Mouse (Mus musculus): Measurements from ENCODE around the gene Itpk1.
A peak's percentile ranks its signal among the peaks of the same experiment; 100 is the strongest.

Gene Itpk1

GRCm38 (mm10) chr12:102713153-102713865 is 8.6 kb upstream of the Itpk1 start:
- DNase-seq (ENCODE audit: low spot score in 2 of 2): no peak

DNA sequence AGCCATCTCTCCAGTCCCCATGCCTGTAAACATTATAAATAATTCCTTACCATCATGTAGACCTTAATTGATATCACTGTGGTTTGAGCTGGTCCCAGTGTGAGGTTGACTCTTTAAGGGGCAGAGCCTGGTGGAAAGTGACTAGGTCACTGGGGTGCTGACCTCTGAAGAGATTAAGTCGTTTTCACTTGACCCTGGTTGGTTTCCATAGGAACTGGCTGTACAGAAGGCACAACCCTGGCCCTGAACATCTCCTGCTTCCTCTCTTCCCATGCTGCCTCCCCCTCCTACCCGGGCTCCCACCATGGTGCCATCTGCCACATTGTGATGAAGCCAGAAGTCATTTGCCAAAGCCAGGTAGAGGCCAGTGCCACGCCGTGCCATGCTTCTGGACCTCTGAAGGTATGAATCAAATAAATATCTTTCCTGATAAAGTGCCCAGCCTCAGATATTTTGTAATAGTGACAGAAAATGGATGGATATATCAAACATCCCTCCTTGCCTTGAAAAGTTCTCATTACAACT is 6.2 kb upstream of the Itpk1 start:
- DNase-seq (ENCODE audit: low spot score in 2 of 2): no peak

GRCm38 (mm10) chr12:102709896-102710295 is 5.2 kb upstream of the Itpk1 start:
- no peak for DNase-seq (ENCODE audit: low spot score in 2 of 2)

- no peak for DNase-seq (ENCODE audit: low spot score in 2 of 2)
Observed at GRCm38 (mm10) chr12:102708220-102708619, 3.5 kb upstream of the Itpk1 start.

DNA sequence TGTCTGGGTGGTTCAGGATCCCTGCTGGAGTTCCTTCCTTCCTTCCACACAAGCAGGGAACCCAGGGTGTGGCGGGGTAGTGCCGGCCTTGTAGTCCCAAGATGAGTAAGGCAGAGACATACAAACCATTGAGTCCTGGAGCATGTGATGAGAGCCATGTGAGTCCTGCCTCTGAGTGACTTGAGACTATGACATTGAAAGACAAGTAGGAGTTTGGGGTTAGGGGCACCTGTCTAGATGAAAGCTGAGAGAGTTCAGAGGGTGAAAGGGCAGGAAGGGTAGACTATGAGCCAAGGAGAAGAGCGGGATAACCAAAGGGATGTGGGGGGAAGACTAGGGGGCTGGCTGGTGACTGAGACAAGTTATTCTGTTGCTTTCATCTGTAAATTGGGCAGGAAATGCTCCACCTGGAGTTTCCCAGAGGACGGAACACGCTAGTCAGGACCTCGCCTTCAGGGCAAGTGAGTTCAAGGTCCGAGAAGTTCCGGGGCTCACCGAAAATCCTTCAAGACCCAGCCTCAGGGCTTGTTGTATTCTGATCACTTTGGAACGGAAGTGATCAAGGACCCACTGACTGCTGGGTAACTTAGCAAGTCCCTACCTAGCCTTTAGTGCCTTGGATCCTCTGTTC is 2.2 kb upstream of the Itpk1 start:
- DNase-seq (ENCODE audit: low spot score in 2 of 2): no peak

DNA sequence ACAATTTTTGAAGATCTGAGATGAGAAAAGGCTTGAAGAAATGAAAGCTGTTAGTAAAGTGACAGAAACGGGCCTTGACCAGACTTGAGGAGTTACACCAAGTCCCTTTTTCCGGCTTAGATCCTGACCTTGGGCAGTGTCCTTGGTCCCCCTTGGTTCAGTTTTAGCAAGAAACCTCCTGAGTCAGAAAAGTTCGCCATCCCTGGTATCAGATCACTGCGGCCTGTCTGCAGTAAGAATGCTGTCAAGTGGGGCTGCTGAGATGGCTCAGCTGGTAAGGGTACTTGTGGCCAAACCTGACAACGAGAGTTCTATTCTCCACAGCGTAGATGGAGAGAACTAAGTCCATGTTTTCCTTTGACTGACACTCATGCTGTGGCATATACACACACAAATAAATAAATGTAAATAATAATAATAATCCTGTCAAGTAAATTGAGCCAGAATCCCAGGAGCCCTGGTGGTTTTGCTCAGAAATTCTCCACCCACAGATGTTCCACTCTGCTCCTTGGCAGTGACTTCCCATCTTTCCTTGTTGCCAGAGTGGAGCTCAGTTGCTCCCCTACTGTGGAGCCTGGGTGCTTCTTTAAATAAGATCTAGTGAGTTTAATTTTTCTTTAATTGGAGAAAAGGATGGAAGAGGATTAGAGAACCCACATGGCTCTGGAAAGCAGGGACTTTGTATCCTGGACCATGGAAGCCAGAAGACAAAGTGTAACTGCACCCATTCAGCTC is 1.3 kb upstream of the Itpk1 start:
- no peak for DNase-seq (ENCODE audit: low spot score in 2 of 2)

DNA sequence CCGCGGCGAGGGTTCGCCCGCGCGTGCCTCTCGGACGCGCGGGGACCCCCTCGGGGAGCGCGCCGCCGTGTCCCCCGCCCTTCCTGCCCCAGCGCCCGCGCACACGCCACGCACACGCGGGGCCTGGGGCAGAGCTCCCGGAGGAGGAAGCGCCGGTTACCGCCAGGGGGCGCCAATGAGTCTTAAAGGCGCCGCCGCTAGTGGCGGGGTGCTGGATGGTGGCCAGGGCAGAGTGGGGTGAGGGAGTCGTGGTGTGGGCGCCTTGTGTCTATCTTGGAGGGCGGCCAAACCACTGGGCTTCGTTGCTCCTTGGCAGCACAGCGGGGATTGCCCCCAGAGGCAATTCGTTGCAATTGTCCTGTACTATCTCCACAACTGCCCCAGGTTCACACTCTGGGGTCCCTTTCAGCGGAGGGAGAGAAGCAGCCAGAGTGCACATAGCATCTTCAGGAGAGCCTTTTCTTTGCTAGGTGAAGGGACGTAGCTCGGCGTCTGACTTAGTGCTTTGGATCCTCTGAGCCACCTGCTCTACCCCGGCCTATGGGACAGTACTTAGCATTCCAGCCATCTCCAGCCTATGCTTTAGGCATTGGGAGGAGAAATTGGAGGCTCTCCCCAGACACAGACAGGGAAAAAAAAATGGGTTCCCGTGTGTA is 614 bp upstream of the Itpk1 start:
- DNase-seq (ENCODE audit: low spot score in 2 of 2): peak; percentile 81 to 83

- DNase-seq (ENCODE audit: low spot score in 2 of 2): no peak
Observed at GRCm38 (mm10) chr12:102703921-102704408, 765 bp downstream of the Itpk1 start.

DNA sequence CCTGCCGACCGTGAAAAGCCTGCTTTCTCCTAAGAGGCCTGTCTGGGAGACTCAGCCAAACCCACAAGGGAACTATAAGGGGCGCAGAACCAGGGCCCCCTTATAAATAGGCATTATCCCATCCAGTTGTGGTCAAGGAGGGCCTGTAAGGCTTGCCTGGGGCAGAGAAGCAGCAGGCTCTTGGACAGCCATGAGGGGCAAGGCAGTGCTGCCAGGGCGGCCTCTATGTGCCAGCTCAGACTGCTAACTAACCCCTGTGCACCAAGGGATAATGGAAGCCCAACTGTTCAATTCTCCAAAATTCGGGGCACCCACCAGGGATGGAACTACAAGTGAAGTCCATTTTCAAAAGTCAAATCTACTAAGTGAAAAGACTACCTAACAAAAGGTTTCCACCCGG is 1.3 kb downstream of the Itpk1 start:
- DNase-seq (ENCODE audit: low spot score in 2 of 2): no peak

DNA sequence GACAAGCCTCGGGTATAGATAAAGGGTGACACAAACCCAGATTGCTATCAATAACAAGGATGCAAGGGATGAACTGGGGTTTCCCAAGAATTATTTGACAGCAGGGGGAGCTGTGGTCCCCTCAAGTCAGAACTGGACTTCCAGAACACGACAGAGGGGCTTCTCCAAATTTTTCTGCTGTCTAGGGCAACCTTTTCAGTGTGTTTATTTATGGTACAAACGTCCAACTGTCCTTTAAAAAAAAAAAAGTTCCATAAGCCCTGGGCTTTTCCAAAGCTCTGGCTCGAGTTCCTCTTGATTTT is 1.7 kb downstream of the Itpk1 start:
- DNase-seq (ENCODE audit: low spot score in 2 of 2): peak in 1 of 2 experiments; percentile 51

DNA sequence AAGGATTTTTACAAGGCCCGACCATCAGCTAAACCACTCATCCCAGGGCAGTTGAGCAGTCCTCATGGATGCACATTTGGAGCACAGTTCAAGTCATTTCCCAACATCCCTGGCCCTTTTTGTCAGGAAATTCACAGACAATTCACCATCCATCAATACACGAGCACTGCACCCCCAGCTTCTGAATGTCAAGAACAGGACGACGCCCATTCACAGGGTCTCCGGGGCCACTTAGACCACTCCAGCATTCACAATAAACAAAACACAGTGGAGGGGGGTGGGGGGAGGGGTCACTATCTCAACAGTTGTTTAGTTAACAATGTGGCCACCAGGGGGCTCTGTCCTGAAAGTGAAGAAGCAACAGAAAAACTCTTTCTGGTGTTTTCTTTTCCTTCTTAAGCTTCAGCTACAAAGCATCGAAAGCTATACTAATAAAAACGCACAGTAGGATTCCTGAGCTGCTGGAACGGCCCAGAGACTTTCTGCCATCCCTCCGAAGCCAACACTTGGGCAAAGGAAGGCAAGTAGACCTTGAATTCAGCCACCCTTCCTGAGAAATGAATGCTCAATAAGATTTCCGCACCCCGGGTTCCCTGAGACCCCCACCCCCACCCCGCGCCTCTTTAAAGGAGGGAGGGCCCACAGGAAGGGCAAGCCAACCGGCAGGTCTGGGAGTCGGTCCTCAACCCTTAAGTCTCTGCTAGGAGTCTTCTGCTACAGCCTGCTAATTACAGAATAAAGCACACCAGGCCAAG is 2.2 kb downstream of the Itpk1 start:
- DNase-seq (ENCODE audit: low spot score in 2 of 2): peak in 1 of 2 experiments; percentile 62

DNA sequence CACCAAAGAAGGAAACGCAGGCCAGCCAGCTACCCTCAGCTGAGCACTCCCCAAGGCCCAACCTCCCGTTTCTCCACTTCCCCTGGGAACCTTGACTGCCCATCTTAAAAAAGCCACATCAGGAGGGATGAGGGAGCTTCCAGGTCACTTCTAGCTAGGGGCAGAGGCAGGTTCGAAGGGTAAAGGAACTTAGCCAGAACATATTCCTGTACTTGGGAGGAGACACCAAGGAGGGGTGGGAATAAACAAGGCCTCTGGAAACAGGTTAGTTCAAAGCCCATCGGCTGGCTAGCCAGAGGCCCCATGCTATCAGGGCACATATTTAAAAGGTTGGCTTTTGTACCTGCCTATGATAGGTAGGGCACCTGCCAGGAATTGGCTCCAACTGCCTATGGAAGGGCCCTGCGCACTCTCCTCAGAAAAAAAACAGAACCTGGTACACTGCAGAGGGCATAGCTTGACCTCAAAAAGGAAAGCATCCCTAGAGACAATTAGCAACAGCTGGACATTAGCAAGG is 3.0 kb downstream of the Itpk1 start:
- no peak for DNase-seq (ENCODE audit: low spot score in 2 of 2)

GRCm38 (mm10) chr12:102700453-102700852 is 4.3 kb downstream of the Itpk1 start:
- DNase-seq (ENCODE audit: low spot score in 2 of 2): no peak

- no peak for DNase-seq (ENCODE audit: low spot score in 2 of 2)
Observed at GRCm38 (mm10) chr12:102699156-102699555, 5.6 kb downstream of the Itpk1 start.

DNA sequence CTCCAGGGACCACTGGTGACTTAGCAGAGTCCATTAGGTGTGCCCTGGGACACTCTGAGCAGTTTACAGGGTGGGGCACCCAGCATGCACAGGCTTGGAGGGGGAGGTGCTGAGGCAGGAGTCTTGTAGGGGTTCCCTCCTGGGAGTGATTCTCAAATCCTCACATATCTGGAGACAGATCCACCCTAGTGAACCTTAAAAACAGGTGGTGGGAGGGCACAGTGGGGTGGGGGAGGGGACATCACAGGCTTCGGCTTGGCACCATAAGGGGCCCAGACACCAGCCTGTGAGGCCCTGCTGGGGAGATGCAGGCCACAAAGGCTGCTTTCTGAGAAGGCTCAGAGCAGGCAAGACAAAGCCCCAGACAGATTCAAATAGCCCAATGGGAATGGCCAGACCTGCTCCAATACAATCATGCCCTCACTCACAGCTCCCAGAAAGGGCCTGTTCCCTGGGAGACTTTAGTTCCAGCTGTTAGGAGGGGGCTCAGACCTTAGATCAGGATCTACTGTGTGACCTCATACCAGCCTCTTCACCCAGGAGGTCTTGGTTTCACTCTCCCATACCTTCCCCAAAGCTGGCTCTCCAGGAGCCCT is 6.5 kb downstream of the Itpk1 start:
- DNase-seq (ENCODE audit: low spot score in 2 of 2): no peak

GRCm38 (mm10) chr12:102697381-102697780 is 7.3 kb downstream of the Itpk1 start:
- no peak for DNase-seq (ENCODE audit: low spot score in 2 of 2)

DNA sequence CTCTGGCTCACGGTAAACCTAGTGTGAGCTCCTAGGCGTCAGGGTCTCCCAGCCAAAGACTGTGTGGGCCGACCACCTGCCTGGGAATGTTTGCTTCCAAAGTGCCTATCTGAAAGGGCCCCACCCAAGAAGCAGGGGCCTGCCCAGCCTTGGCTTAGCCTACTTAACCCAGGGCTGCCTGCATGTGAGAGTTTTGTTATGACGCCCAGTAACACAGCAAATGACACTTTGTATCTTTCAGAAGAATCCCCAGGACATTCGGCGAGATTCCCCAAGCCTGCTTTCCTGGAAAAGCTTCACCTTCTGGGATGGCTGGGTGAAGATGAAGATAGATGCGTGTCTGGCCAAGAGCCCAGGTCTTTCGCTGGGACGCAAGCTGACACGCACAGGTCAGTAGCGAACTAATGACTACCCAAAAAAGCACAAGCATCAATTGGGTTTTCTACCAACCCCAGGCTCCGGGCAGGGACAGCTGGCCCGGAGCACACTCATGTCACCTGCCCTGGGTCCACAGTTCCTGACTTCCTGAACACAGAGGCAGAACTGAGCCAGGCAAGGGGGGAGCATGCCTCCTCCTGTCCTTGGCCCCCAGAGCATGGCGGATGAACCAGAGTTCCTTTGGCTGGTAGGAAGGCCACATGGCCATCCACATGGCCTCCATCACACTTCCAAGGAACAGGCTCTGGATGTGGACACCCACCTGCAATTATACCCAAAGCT is 7.9 kb downstream of the Itpk1 start:
- no peak for DNase-seq (ENCODE audit: low spot score in 2 of 2)

- DNase-seq (ENCODE audit: low spot score in 2 of 2): peak; percentile 64 to 73
Observed at GRCm38 (mm10) chr12:102695369-102696239, 9.1 kb downstream of the Itpk1 start.

- no peak for DNase-seq (ENCODE audit: low spot score in 2 of 2)
Observed at GRCm38 (mm10) chr12:102691761-102692160, 13.0 kb downstream of the Itpk1 start.
